9 mouse cellular contexts compared by ENCODE assay signal in genomic region chr15:101772080-101772710, GRCm38 (mm10). TPM values are rescaled to one million over a fixed set of nuclear protein-coding genes. Genes with fewer than 3 reads are reported as not detected.
A peak's percentile ranks its signal among the peaks of the same experiment; 100 is the strongest.
DNase-seq lines count a peak whose midpoint lies in the region; ATAC-seq and TF ChIP-seq lines count a peak whose summit lies in the region.
"Had no signal": no experiment of that assay in that cellular context is flagged by ENCODE, and none has a peak within 500 bp of the region (broad histone marks: within the 10 kb centered on the region; RNA-seq: fewer than 3 reads in every experiment).

No protein-coding gene starts in this region.

- DNase-seq in adrenal gland, postnatal 10 days, result peak; percentile 44
- no peak for DNase-seq in adrenal gland, adult 18-20 months (ENCODE audit: low spot score in 2 of 2)
- DNase-seq in liver, adult 2 months (ENCODE audit: extremely low read depth, low read depth, low spot score), result no peak
- no peak for DNase-seq in liver, embryonic 11.5 days (ENCODE audit: low spot score)
- DNase-seq in embryo, embryonic 11 days, result peak; percentile 50
- DNase-seq in ovary, postnatal 14 days (ENCODE audit: low spot score), result peak; percentile 20
- DNase-seq in thymus, postnatal 10 days (ENCODE audit: low spot score in 2 of 2), result no peak

- TF ChIP-seq POLR2A in liver, adult 2 months (IDR thresholded peaks at IDR 0.05; ENCODE audit: extremely low read depth, insufficient read depth, low read length), result no peak

- no peaks in the 10 kb centered on the region for H3K79me2 ChIP-seq in liver, adult 2 months (ENCODE audit: control insufficient read depth, insufficient read depth, low read length)

- peak; percentile 30; the same call in 1 of the 2 replicates for TF ChIP-seq CTCF in liver, adult 2 months (IDR thresholded peaks at IDR 0.05; ENCODE audit: low read depth, low read length)

- WGBS in liver, adult 2 months, result 66% methylated on average over 5 of the region's 5 CpGs
- 60% methylated on average over 5 of the region's 5 CpGs for WGBS in liver, embryonic 11.5 days
- 67% methylated on average over 5 of the region's 5 CpGs for WGBS in kidney, embryonic 16.5 days

- no peaks in the 10 kb centered on the region for H3K36me3 ChIP-seq in liver, adult 2 months (ENCODE audit: control insufficient read depth, insufficient read depth, low read length)
- no peaks in the 10 kb centered on the region for H3K36me3 ChIP-seq in liver, embryonic 11.5 days (ENCODE audit: control insufficient read depth, insufficient read depth, low read length)
- no peaks in the 10 kb centered on the region for H3K36me3 ChIP-seq in kidney, embryonic 16.5 days (ENCODE audit: insufficient read depth, low read length)
- H3K36me3 ChIP-seq: heart, embryonic 15.5 days had no signal

- H3K27ac ChIP-seq in liver, adult 2 months (replicated peaks; ENCODE audit: insufficient read depth, low read depth, low read length), result no peak overlapping the region
- H3K27ac ChIP-seq in liver, embryonic 11.5 days (ENCODE audit: low read depth, low read length), result no peak overlapping the region
- H3K27ac ChIP-seq in kidney, embryonic 16.5 days (ENCODE audit: low read length), result no peak overlapping the region
- H3K27ac ChIP-seq: heart, embryonic 15.5 days had no signal

- no peaks in the 10 kb centered on the region for H3K4me1 ChIP-seq in liver, adult 2 months (ENCODE audit: control insufficient read depth, insufficient read depth, low read length)
- H3K4me1 ChIP-seq in liver, embryonic 11.5 days (replicated peaks; ENCODE audit: control insufficient read depth, insufficient read depth, low read length), result no peaks in the 10 kb centered on the region
- H3K4me1 ChIP-seq in kidney, embryonic 16.5 days (ENCODE audit: insufficient read depth, low read length), result no peaks in the 10 kb centered on the region
- H3K4me1 ChIP-seq: heart, embryonic 15.5 days had no signal

- no peak for ATAC-seq in liver, embryonic 11.5 days (replicated peaks; ENCODE audit: low FRiP score)
- ATAC-seq in kidney, embryonic 16.5 days (ENCODE audit: low FRiP score, low TSS enrichment), result 0 out of 2 replicates have a peak, but pooled peaks have one; percentile 49

- no peak overlapping the region for H3K9ac ChIP-seq in liver, adult 2 months (ENCODE audit: low read depth, low read length)
- H3K9ac ChIP-seq in liver, embryonic 11.5 days (ENCODE audit: low read depth, low read length), result no peak overlapping the region
- H3K9ac ChIP-seq in kidney, embryonic 16.5 days (replicated peaks; ENCODE audit: low read length), result no peak overlapping the region
- H3K9ac ChIP-seq: heart, embryonic 15.5 days had no signal

- H3K4me2 ChIP-seq in liver, embryonic 11.5 days, result no peak overlapping the region
- H3K4me2 ChIP-seq in kidney, embryonic 16.5 days (replicated peaks; ENCODE audit: low read depth, low read length), result no peak overlapping the region
- H3K4me2 ChIP-seq: heart, embryonic 15.5 days had no signal

- no peaks in the 10 kb centered on the region for H3K27me3 ChIP-seq in liver, adult 2 months (ENCODE audit: control insufficient read depth, insufficient read depth, low read length)
- no peaks in the 10 kb centered on the region; the same call in 1 of the 2 replicates for H3K27me3 ChIP-seq in liver, embryonic 11.5 days (replicated peaks; ENCODE audit: control insufficient read depth, insufficient read depth, low read length)
- H3K27me3 ChIP-seq in kidney, embryonic 16.5 days (ENCODE audit: insufficient read depth, low read length), result no peaks in the 10 kb centered on the region; the same call in 1 of the 2 replicates

- no peaks in the 10 kb centered on the region for H3K9me3 ChIP-seq in liver, embryonic 11.5 days (ENCODE audit: control insufficient read depth, low read length)
- no peaks in the 10 kb centered on the region for H3K9me3 ChIP-seq in kidney, embryonic 16.5 days (ENCODE audit: low read length)
- H3K9me3 ChIP-seq: heart, embryonic 15.5 days had no signal

- no peak overlapping the region for H3K4me3 ChIP-seq in liver, adult 2 months (ENCODE audit: insufficient read depth, low read depth, low read length)
- H3K4me3 ChIP-seq in liver, embryonic 11.5 days (ENCODE audit: low read depth, low read length), result no peak overlapping the region
- H3K4me3 ChIP-seq in kidney, embryonic 16.5 days (ENCODE audit: low read length), result no peak overlapping the region
- H3K4me3 ChIP-seq: heart, embryonic 15.5 days had no signal

RNA-seq across cellular contexts. Expression of gene Krt72, which starts 14.1 kb away (rescaled TPM):
- total RNA-seq in adrenal gland, postnatal 10 days (2021), result not detected
- total RNA-seq in adrenal gland, adult 18-20 months (2021), result not detected
- total RNA-seq in liver, adult 2 months (2014; rRNA removed), result not detected in 2 replicates
- polyA plus RNA-seq in liver, adult 2 months (2012; rRNA removed), result not detected in 2 replicates
- polyA plus RNA-seq in liver, embryonic 11.5 days (2014; fragmentation: Nextera tagmentation; extraction: Ambion mirVana), result not detected in 2 replicates
- not detected in 2 replicates for polyA plus RNA-seq in kidney, embryonic 16.5 days (2015; fragmentation: Nextera tagmentation; extraction: Ambion mirVana)
- polyA plus RNA-seq: heart, embryonic 15.5 days had no signal

RNA-seq across cellular contexts. Expression of gene Krt71, which starts 29.3 kb away (rescaled TPM):
- total RNA-seq in adrenal gland, postnatal 10 days (2021), result not detected
- total RNA-seq in adrenal gland, adult 18-20 months (2021), result not detected
- total RNA-seq in liver, adult 2 months (2014; rRNA removed), result not detected in 2 replicates
- polyA plus RNA-seq in liver, adult 2 months (2012; rRNA removed), result not detected in 2 replicates
- polyA plus RNA-seq in liver, embryonic 11.5 days (2014; fragmentation: Nextera tagmentation; extraction: Ambion mirVana), result not detected in 2 replicates
- polyA plus RNA-seq in kidney, embryonic 16.5 days (2015; fragmentation: Nextera tagmentation; extraction: Ambion mirVana), result not detected in 2 replicates
- polyA plus RNA-seq: heart, embryonic 15.5 days had no signal

RNA-seq across cellular contexts. Expression of gene Krt73, which starts 30.0 kb away (rescaled TPM):
- not detected for total RNA-seq in adrenal gland, postnatal 10 days (2021)
- not detected for total RNA-seq in adrenal gland, adult 18-20 months (2021)
- total RNA-seq in liver, adult 2 months (2014; rRNA removed), result not detected in 2 replicates
- not detected in 2 replicates for polyA plus RNA-seq in liver, adult 2 months (2012; rRNA removed)
- not detected in 2 replicates for polyA plus RNA-seq in liver, embryonic 11.5 days (2014; fragmentation: Nextera tagmentation; extraction: Ambion mirVana)
- polyA plus RNA-seq in kidney, embryonic 16.5 days (2015; fragmentation: Nextera tagmentation; extraction: Ambion mirVana), result not detected in 2 replicates
- polyA plus RNA-seq: heart, embryonic 15.5 days had no signal

RNA-seq across cellular contexts. Expression of gene Krt2, which starts 45.8 kb away (rescaled TPM):
- not detected for total RNA-seq in adrenal gland, postnatal 10 days (2021)
- total RNA-seq in adrenal gland, adult 18-20 months (2021), result not detected
- not detected in 2 replicates for total RNA-seq in liver, adult 2 months (2014; rRNA removed)
- not detected in 2 replicates for polyA plus RNA-seq in liver, adult 2 months (2012; rRNA removed)
- polyA plus RNA-seq in liver, embryonic 11.5 days (2014; fragmentation: Nextera tagmentation; extraction: Ambion mirVana), result not detected in 2 replicates
- not detected in 2 replicates for polyA plus RNA-seq in kidney, embryonic 16.5 days (2015; fragmentation: Nextera tagmentation; extraction: Ambion mirVana)
- polyA plus RNA-seq: heart, embryonic 15.5 days had no signal

RNA-seq across cellular contexts. Expression of gene Krt5, which starts 59.5 kb away (rescaled TPM):
- not detected for total RNA-seq in adrenal gland, postnatal 10 days (2021)
- total RNA-seq in adrenal gland, adult 18-20 months (2021), result not detected
- not detected in 2 replicates for total RNA-seq in liver, adult 2 months (2014; rRNA removed)
- polyA plus RNA-seq in liver, adult 2 months (2012; rRNA removed), result not detected in 2 replicates
- polyA plus RNA-seq in liver, embryonic 11.5 days (2014; fragmentation: Nextera tagmentation; extraction: Ambion mirVana), result 0.48 and 0.63 TPM in 2 replicates
- polyA plus RNA-seq in kidney, embryonic 16.5 days (2015; fragmentation: Nextera tagmentation; extraction: Ambion mirVana), result 0.26 and 0.67 TPM in 2 replicates

Comparison
In these comparisons a context has a peak if more than half of its experiments do, and no peak if none do; other contexts are left out.
1. DNase-seq: peak in adrenal gland, postnatal 10 days (single experiment), embryo, embryonic 11 days (single experiment) and ovary, postnatal 14 days (single experiment); none in adrenal gland, adult 18-20 months (0 of 2), liver, adult 2 months (single experiment), liver, embryonic 11.5 days (single experiment) and thymus, postnatal 10 days (0 of 2).